Mouse (Mus musculus): ENCODE results near the gene Stk10. TPM values are rescaled to one million over a fixed set of nuclear protein-coding genes. Genes with fewer than 3 reads are reported as not detected.

Stk10 gene
- polyA plus RNA-seq, 1 experiment from 2014 or later: 2.6 TPM

- Histone ChIP-seq H3K27ac (ENCODE audit: low read depth, low read length) (no peak overlapping the region), H3K27me3 (replicated peaks; ENCODE audit: control insufficient read depth, insufficient read depth, low read length) (no peaks in the 10 kb centered on the region), H3K9ac (ENCODE audit: low read depth, low read length) (no peak overlapping the region), H3K36me3 (ENCODE audit: control insufficient read depth, insufficient read depth) (peaks cover 3% of the 10 kb centered on the region; the same call in 1 of the 2 replicates), H3K9me3 (ENCODE audit: control insufficient read depth) (no peaks in the 10 kb centered on the region), H3K4me2 (replicated peaks; ENCODE audit: low read depth) (no peak overlapping the region), H3K4me1 (replicated peaks; ENCODE audit: control insufficient read depth, insufficient read depth, low read length) (no peaks in the 10 kb centered on the region), H3K4me3 (ENCODE audit: low read depth, low read length) (no peak overlapping the region)
- 87% methylated on average over 12 of the region's 12 CpGs for WGBS
- no peak for TF ChIP-seq CTCF (IDR thresholded peaks at IDR 0.05; ENCODE audit: low read depth)
- ATAC-seq: no peak
Measured at GRCm38 (mm10) chr11:32545605-32546004, 12.5 kb downstream of the Stk10 start.

GRCm38 (mm10) chr11:32546483-32546882 is 13.4 kb downstream of the Stk10 start:
- no peaks in the 10 kb centered on the region for H3K27me3 ChIP-seq (replicated peaks; ENCODE audit: control insufficient read depth, insufficient read depth, low read length)
- no peak overlapping the region for H3K4me2 ChIP-seq (replicated peaks; ENCODE audit: low read depth)
- H3K9me3 ChIP-seq (ENCODE audit: control insufficient read depth): no peaks in the 10 kb centered on the region
- no peaks in the 10 kb centered on the region for H3K4me1 ChIP-seq (replicated peaks; ENCODE audit: control insufficient read depth, insufficient read depth, low read length)
- no peak overlapping the region for H3K9ac ChIP-seq (ENCODE audit: low read depth, low read length)
- TF ChIP-seq CTCF (IDR thresholded peaks at IDR 0.05; ENCODE audit: low read depth): no peak
- ATAC-seq: no peak
- H3K27ac ChIP-seq (ENCODE audit: low read depth, low read length): no peak overlapping the region
- 59% methylated on average over 5 of the region's 5 CpGs for WGBS
- H3K4me3 ChIP-seq (ENCODE audit: low read depth, low read length): no peak overlapping the region
- peaks cover 3% of the 10 kb centered on the region; the same call in 1 of the 2 replicates for H3K36me3 ChIP-seq (ENCODE audit: control insufficient read depth, insufficient read depth)

GRCm38 (mm10) chr11:32547391-32547947 is 14.4 kb downstream of the Stk10 start:
- no peaks in the 10 kb centered on the region for H3K4me1 ChIP-seq (replicated peaks; ENCODE audit: control insufficient read depth, insufficient read depth, low read length)
- no peak for TF ChIP-seq CTCF (IDR thresholded peaks at IDR 0.05; ENCODE audit: low read depth)
- H3K9me3 ChIP-seq (ENCODE audit: control insufficient read depth): no peaks in the 10 kb centered on the region
- 80% methylated on average over 10 of the region's 10 CpGs for WGBS
- H3K36me3 ChIP-seq (ENCODE audit: control insufficient read depth, insufficient read depth): peaks cover 3% of the 10 kb centered on the region; the same call in 1 of the 2 replicates
- ATAC-seq: no peak
- no peak overlapping the region for H3K4me3 ChIP-seq (ENCODE audit: low read depth, low read length)
- no peak overlapping the region for H3K9ac ChIP-seq (ENCODE audit: low read depth, low read length)
- H3K27me3 ChIP-seq (replicated peaks; ENCODE audit: control insufficient read depth, insufficient read depth, low read length): no peaks in the 10 kb centered on the region
- no peak overlapping the region for H3K27ac ChIP-seq (ENCODE audit: low read depth, low read length)
- H3K4me2 ChIP-seq (replicated peaks; ENCODE audit: low read depth): no peak overlapping the region

GRCm38 (mm10) chr11:32548240-32548639 is 15.1 kb downstream of the Stk10 start:
- Histone ChIP-seq H3K4me2 (replicated peaks; ENCODE audit: low read depth) (no peak overlapping the region), H3K27ac (ENCODE audit: low read depth, low read length) (no peak overlapping the region), H3K9ac (ENCODE audit: low read depth, low read length) (no peak overlapping the region), H3K9me3 (ENCODE audit: control insufficient read depth) (no peaks in the 10 kb centered on the region), H3K4me1 (replicated peaks; ENCODE audit: control insufficient read depth, insufficient read depth, low read length) (0 out of 2 replicates have a peak, but pooled peaks cover 1% of the 10 kb centered on the region), H3K27me3 (replicated peaks; ENCODE audit: control insufficient read depth, insufficient read depth, low read length) (no peaks in the 10 kb centered on the region), H3K36me3 (ENCODE audit: control insufficient read depth, insufficient read depth) (peaks cover 3% of the 10 kb centered on the region; the same call in 1 of the 2 replicates), H3K4me3 (ENCODE audit: low read depth, low read length) (no peak overlapping the region)
- WGBS: 82% methylated on average over 4 of the region's 4 CpGs
- TF ChIP-seq CTCF (IDR thresholded peaks at IDR 0.05; ENCODE audit: low read depth): no peak
- no peak for ATAC-seq

GRCm38 (mm10) chr11:32549236-32549635 is 16.1 kb downstream of the Stk10 start:
- ATAC-seq: no peak
- 94% methylated on average over 6 of the region's 6 CpGs for WGBS
- H3K4me2 ChIP-seq (replicated peaks; ENCODE audit: low read depth): no peak overlapping the region
- peaks cover 3% of the 10 kb centered on the region; the same call in 1 of the 2 replicates for H3K36me3 ChIP-seq (ENCODE audit: control insufficient read depth, insufficient read depth)
- no peak for TF ChIP-seq CTCF (IDR thresholded peaks at IDR 0.05; ENCODE audit: low read depth)
- no peaks in the 10 kb centered on the region for H3K9me3 ChIP-seq (ENCODE audit: control insufficient read depth)
- H3K4me3 ChIP-seq (ENCODE audit: low read depth, low read length): no peak overlapping the region
- H3K4me1 ChIP-seq (replicated peaks; ENCODE audit: control insufficient read depth, insufficient read depth, low read length): 0 out of 2 replicates have a peak, but pooled peaks cover 4% of the 10 kb centered on the region
- no peaks in the 10 kb centered on the region for H3K27me3 ChIP-seq (replicated peaks; ENCODE audit: control insufficient read depth, insufficient read depth, low read length)
- no peak overlapping the region for H3K9ac ChIP-seq (ENCODE audit: low read depth, low read length)
- H3K27ac ChIP-seq (ENCODE audit: low read depth, low read length): no peak overlapping the region

- Histone ChIP-seq H3K36me3 (ENCODE audit: control insufficient read depth, insufficient read depth) (peaks cover 3% of the 10 kb centered on the region; the same call in 1 of the 2 replicates), H3K4me3 (ENCODE audit: low read depth, low read length) (no peak overlapping the region), H3K4me2 (replicated peaks; ENCODE audit: low read depth) (no peak overlapping the region), H3K4me1 (replicated peaks; ENCODE audit: control insufficient read depth, insufficient read depth, low read length) (0 out of 2 replicates have a peak, but pooled peaks cover 6% of the 10 kb centered on the region), H3K27me3 (replicated peaks; ENCODE audit: control insufficient read depth, insufficient read depth, low read length) (no peaks in the 10 kb centered on the region), H3K27ac (ENCODE audit: low read depth, low read length) (no peak overlapping the region), H3K9me3 (ENCODE audit: control insufficient read depth) (no peaks in the 10 kb centered on the region), H3K9ac (ENCODE audit: low read depth, low read length) (no peak overlapping the region)
- WGBS: 76% methylated on average over 4 of the region's 4 CpGs
- no peak for TF ChIP-seq CTCF (IDR thresholded peaks at IDR 0.05; ENCODE audit: low read depth)
- no peak for ATAC-seq
Measured at GRCm38 (mm10) chr11:32550102-32550501, 17.0 kb downstream of the Stk10 start.
